Mouse (Mus musculus) thymus, adult 2 months (tissue): Measurements from ENCODE around the gene Atg7. TPM values are rescaled to one million over a fixed set of nuclear protein-coding genes. Genes with fewer than 3 reads are reported as not detected.

Source experiments
- DNase-seq: peaks from one replicate; pipeline ENCODE4 v3.0.0; 2021
- H3K27ac ChIP-seq: fragments of 200-500 bp; 2 replicates; pipeline ENCODE4 v1.5.1; 2012; ENCODE audit warnings: low read length, control low read depth; ENCODE audit not compliant: control insufficient read depth, insufficient read depth
- H3K27me3 ChIP-seq: fragments of 200-500 bp; 2 replicates; pipeline ENCODE4 v1.6.1; 2012; ENCODE audit warnings: mild to moderate bottlenecking, low read length, moderate library complexity, mixed read lengths; ENCODE audit not compliant: control insufficient read depth, insufficient read depth
- H3K36me3 ChIP-seq: fragments of 200-500 bp; 2 replicates; pipeline ENCODE4 v1.6.1; 2012; ENCODE audit warnings: mild to moderate bottlenecking, low read length, moderate library complexity; ENCODE audit not compliant: control insufficient read depth, insufficient read depth
- H3K4me1 ChIP-seq: fragments of 200-500 bp; replicated peaks from 2 replicates; pipeline ENCODE4 v1.6.1; 2012; ENCODE audit warnings: low read length; ENCODE audit not compliant: control insufficient read depth, insufficient read depth
- H3K4me3 ChIP-seq: fragments of 200-500 bp; 2 replicates; pipeline ENCODE4 v1.5.1; 2012; ENCODE audit warnings: mild to moderate bottlenecking, low read length, control low read depth, moderate library complexity; ENCODE audit not compliant: control insufficient read depth, insufficient read depth
- CTCF ChIP-seq: fragments of 200-500 bp; IDR thresholded peaks from 2 replicates; pipeline ENCODE4 v1.5.1; 2012; ENCODE audit warnings: mild to moderate bottlenecking, control low read depth, low read length, moderate library complexity, borderline replicate concordance; ENCODE audit not compliant: control insufficient read depth, poor library complexity, insufficient read depth; ENCODE audit errors: extremely low read depth
- POLR2A ChIP-seq: fragments of 200-500 bp; IDR thresholded peaks from 2 replicates; pipeline ENCODE4 v1.6.1; 2012; ENCODE audit warnings: mild to moderate bottlenecking, low read length, control low read depth, moderate library complexity; ENCODE audit not compliant: control insufficient read depth, poor library complexity, insufficient read depth; ENCODE audit errors: extremely low read depth
- WGBS: fragments of 180-500 bp; shearing (Covaris S2); methylation state at CpG from one replicate; pipeline ENCODE4 v1.1.7; 2018; 5-methylcytosine and 5-hydroxymethylcytosine counted together
- polyA plus RNA-seq: library from polyadenylated mRNA; depleted of rRNA; stranded (reverse); fragments of >200 nt; gene quantifications from 2 replicates; pipeline ENCODE4 v1.2.3, GENCODE M21; 2012

Gene Atg7
- polyA plus RNA-seq, 1 experiment, result 18.2 TPM

GRCm38 (mm10) chr6:114782486-114782885, 139.6 kb downstream of the Atg7 start:
- no peaks in the 10 kb centered on the region for H3K27me3 ChIP-seq
- WGBS, result 81% methylated on average over 7 of the region's 7 CpGs
- H3K4me3 ChIP-seq, result no peak overlapping the region
- no peak overlapping the region for H3K27ac ChIP-seq
- no peaks in the 10 kb centered on the region for H3K4me1 ChIP-seq
- no peak for DNase-seq
- TF ChIP-seq CTCF (no peak), POLR2A (no peak)
- H3K36me3 ChIP-seq, result no peaks in the 10 kb centered on the region

GRCm38 (mm10) chr6:114786461-114786860, 143.6 kb downstream of the Atg7 start:
- H3K4me3 ChIP-seq, result no peak overlapping the region
- H3K27ac ChIP-seq, result no peak overlapping the region
- DNase-seq, result no peak
- 79% methylated on average over 3 of the region's 3 CpGs for WGBS
- H3K27me3 ChIP-seq, result no peaks in the 10 kb centered on the region
- no peaks in the 10 kb centered on the region for H3K36me3 ChIP-seq
- TF ChIP-seq POLR2A, result no peak
- TF ChIP-seq CTCF, result no peak
- no peaks in the 10 kb centered on the region for H3K4me1 ChIP-seq

- Histone ChIP-seq H3K4me3 (no peak overlapping the region), H3K27ac (no peak overlapping the region), H3K4me1 (no peaks in the 10 kb centered on the region), H3K27me3 (no peaks in the 10 kb centered on the region), H3K36me3 (no peaks in the 10 kb centered on the region)
- TF ChIP-seq CTCF (no peak), POLR2A (no peak)
- WGBS, result 93% methylated on average over 3 of the region's 3 CpGs
- DNase-seq, result no peak
Observed at GRCm38 (mm10) chr6:114787606-114788005, 144.7 kb downstream of the Atg7 start.

- H3K27me3 ChIP-seq, result no peaks in the 10 kb centered on the region
- H3K36me3 ChIP-seq, result no peaks in the 10 kb centered on the region
- no peak for TF ChIP-seq POLR2A
- H3K4me3 ChIP-seq, result no peak overlapping the region
- 94% methylated on average over 4 of the region's 4 CpGs for WGBS
- no peak for DNase-seq
- H3K4me1 ChIP-seq, result no peaks in the 10 kb centered on the region
- no peak overlapping the region for H3K27ac ChIP-seq
Observed at GRCm38 (mm10) chr6:114788663-114789062, 145.8 kb downstream of the Atg7 start.

GRCm38 (mm10) chr6:114790084-114790483, 147.2 kb downstream of the Atg7 start:
- Histone ChIP-seq H3K36me3 (no peaks in the 10 kb centered on the region), H3K4me3 (no peak overlapping the region), H3K27ac (no peak overlapping the region), H3K4me1 (no peaks in the 10 kb centered on the region), H3K27me3 (no peaks in the 10 kb centered on the region)
- no peak for DNase-seq
- TF ChIP-seq POLR2A (no peak), CTCF (no peak)
- 89% methylated on average over 2 of the region's 2 CpGs for WGBS

- Histone ChIP-seq H3K27me3 (no peaks in the 10 kb centered on the region), H3K4me3 (no peak overlapping the region), H3K36me3 (no peaks in the 10 kb centered on the region), H3K4me1 (no peaks in the 10 kb centered on the region), H3K27ac (no peak overlapping the region)
- DNase-seq, result no peak
- WGBS, result 95% methylated on average over 7 of the region's 7 CpGs
- no peak for TF ChIP-seq POLR2A
- TF ChIP-seq CTCF, result no peak
Observed at GRCm38 (mm10) chr6:114790902-114791301, 148.0 kb downstream of the Atg7 start.

GRCm38 (mm10) chr6:114791846-114792245, 148.9 kb downstream of the Atg7 start:
- no peaks in the 10 kb centered on the region for H3K36me3 ChIP-seq
- DNase-seq, result no peak
- H3K27ac ChIP-seq, result no peak overlapping the region
- H3K27me3 ChIP-seq, result no peaks in the 10 kb centered on the region
- no peak overlapping the region for H3K4me3 ChIP-seq
- 96% methylated on average over 4 of the region's 4 CpGs for WGBS
- H3K4me1 ChIP-seq, result no peaks in the 10 kb centered on the region
- TF ChIP-seq CTCF, result no peak
- TF ChIP-seq POLR2A, result no peak
